Comparison of ENCODE assay signal across 8 mouse cellular contexts in the genomic region with DNA sequence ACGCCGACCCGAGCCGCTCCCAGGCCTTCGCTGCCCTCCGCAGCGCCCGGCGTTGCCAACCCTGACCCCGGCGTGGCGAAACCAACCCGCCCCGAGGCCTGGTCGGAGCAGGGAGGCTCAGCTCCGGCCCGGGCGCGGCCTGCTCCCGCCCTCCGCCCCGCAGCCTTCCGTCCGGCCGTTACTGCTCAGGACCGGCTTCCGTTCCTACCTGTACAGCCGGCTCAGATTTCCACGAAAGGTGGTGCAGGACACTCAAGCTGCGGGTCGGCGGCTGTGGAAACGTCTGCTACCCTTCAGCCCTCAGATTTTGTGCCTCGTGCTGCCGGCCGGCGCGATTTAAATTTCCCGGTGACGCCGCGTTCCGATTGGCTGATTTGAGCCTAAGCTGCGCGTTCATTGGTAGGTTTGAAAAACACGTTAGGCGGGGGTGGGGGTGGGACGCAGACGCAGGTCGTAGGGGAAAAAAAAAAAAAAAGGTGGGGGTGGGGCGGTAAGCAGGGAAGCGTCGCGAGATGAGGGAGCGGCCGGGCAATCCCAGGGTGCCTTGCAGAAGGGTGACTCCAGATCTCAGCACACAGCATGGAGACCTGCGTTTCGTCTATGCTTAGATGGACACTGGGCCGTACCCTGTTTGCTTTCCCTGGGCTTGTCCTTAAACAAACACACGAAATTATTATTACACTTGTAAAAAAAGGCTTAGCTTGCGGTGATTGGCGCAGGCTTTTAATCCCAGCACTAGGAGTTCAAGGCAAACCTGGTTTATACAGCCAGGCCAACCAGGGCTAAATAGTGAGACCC. TPM values are rescaled to one million over a fixed set of nuclear protein-coding genes. Genes with fewer than 3 reads are reported as not detected.
DNase-seq lines count a peak whose midpoint lies in the region; ATAC-seq and TF ChIP-seq lines count a peak whose summit lies in the region.

Kpna2 (minus strand) TSS at position 391 of the 798 bp plus-strand sequence.

- no peaks in the 10 kb centered on the region for H3K27me3 ChIP-seq in E14TG2a.4 (ENCODE audit: insufficient read depth, low read length)
- H3K27me3 ChIP-seq in forebrain, embryonic 13.5 days, result no peaks in the 10 kb centered on the region
- H3K27me3 ChIP-seq in liver, postnatal 0 days (ENCODE audit: insufficient read depth, low read length), result no peaks in the 10 kb centered on the region
- no peaks in the 10 kb centered on the region for H3K27me3 ChIP-seq in neural tube, embryonic 14.5 days (ENCODE audit: control insufficient read depth, insufficient read depth, low read length)

- peak within 1 kb of the TSS; percentile 81 for H3K27ac ChIP-seq in forebrain, embryonic 13.5 days
- peak within 1 kb of the TSS; percentile 87 for H3K27ac ChIP-seq in liver, postnatal 0 days (ENCODE audit: low read depth)
- H3K27ac ChIP-seq in neural tube, embryonic 14.5 days (ENCODE audit: low read depth, low read length), result peak within 1 kb of the TSS; percentile 76

- intact Hi-C loops in heart, postnatal 10 days (cut with DNase I), result loop anchor here (5.0 kb wide), 1 partner anchor 133 kb away; the partner anchor contains the start of gene Bptf

- TF ChIP-seq EP300 in liver, postnatal 0 days (IDR thresholded peaks at IDR 0.05; ENCODE audit: low read depth), result peak; percentile 61

- H3K4me3 ChIP-seq in E14TG2a.4 (replicated peaks; ENCODE audit: low read length), result peak within 1 kb of the TSS; percentile 99
- peak within 1 kb of the TSS; percentile 99 for H3K4me3 ChIP-seq in forebrain, embryonic 13.5 days
- peak within 1 kb of the TSS; percentile 84 for H3K4me3 ChIP-seq in liver, postnatal 0 days (ENCODE audit: low read depth, low read length)
- peak within 1 kb of the TSS; percentile 92 for H3K4me3 ChIP-seq in neural tube, embryonic 14.5 days (ENCODE audit: low read depth, low read length)

- peaks cover 47% of the 10 kb centered on the region for H3K4me1 ChIP-seq in E14TG2a.4 (replicated peaks; ENCODE audit: low read depth, low read length)
- peaks cover 42% of the 10 kb centered on the region for H3K4me1 ChIP-seq in forebrain, embryonic 13.5 days
- H3K4me1 ChIP-seq in liver, postnatal 0 days (ENCODE audit: insufficient read depth), result peaks cover 14% of the 10 kb centered on the region
- H3K4me1 ChIP-seq in neural tube, embryonic 14.5 days (ENCODE audit: control insufficient read depth, insufficient read depth, low read length), result 0 out of 2 replicates have a peak, but pooled peaks cover 6% of the 10 kb centered on the region

- under 1% methylated on average over 61 of the region's 62 CpGs for WGBS in forebrain, embryonic 13.5 days
- under 1% methylated on average over 62 of the region's 62 CpGs for WGBS in large intestine, adult 2 months
- WGBS in liver, postnatal 0 days (ENCODE audit: insufficient replicate concordance), result under 1% methylated on average over 59 of the region's 62 CpGs
- WGBS in neural tube, embryonic 14.5 days, result under 1% methylated on average over 59 of the region's 62 CpGs

- peak; percentile 93 for DNase-seq in c-Kit-positive CD71-positive TER-119-positive erythroid progenitor cells, embryonic 14.5 days (ENCODE audit: low spot score)
- DNase-seq in heart, postnatal 10 days, result peak; percentile 93 to 94
- peak; percentile 80 for DNase-seq in large intestine, adult 2 months (ENCODE audit: low read depth, low spot score)
- peak; percentile 94 for DNase-seq in liver, postnatal 0 days
- DNase-seq in testis, postnatal 10 days (ENCODE audit: low spot score), result peak; percentile 92

- peak within 1 kb of the TSS; percentile 72 for H3K4me2 ChIP-seq in forebrain, embryonic 13.5 days
- H3K4me2 ChIP-seq in liver, postnatal 0 days (ENCODE audit: low read depth, low read length), result peak within 1 kb of the TSS; percentile 72
- H3K4me2 ChIP-seq in neural tube, embryonic 14.5 days (ENCODE audit: low read depth, low read length), result peak within 1 kb of the TSS; percentile 74

- H3K36me3 ChIP-seq in E14TG2a.4 (ENCODE audit: insufficient read depth, low read length), result peaks cover 44% of the 10 kb centered on the region
- peaks cover 27% of the 10 kb centered on the region for H3K36me3 ChIP-seq in forebrain, embryonic 13.5 days (ENCODE audit: poor library complexity, severe bottlenecking)
- peaks cover 28% of the 10 kb centered on the region for H3K36me3 ChIP-seq in liver, postnatal 0 days (replicated peaks; ENCODE audit: insufficient read depth, low read length)
- peaks cover 11% of the 10 kb centered on the region for H3K36me3 ChIP-seq in neural tube, embryonic 14.5 days (ENCODE audit: control insufficient read depth, insufficient read depth, low read length)

- H3K9me3 ChIP-seq in E14TG2a.4 (ENCODE audit: low read length), result no peaks in the 10 kb centered on the region
- H3K9me3 ChIP-seq in forebrain, embryonic 13.5 days (replicated peaks), result no peaks in the 10 kb centered on the region
- H3K9me3 ChIP-seq in liver, postnatal 0 days (ENCODE audit: low read length), result no peaks in the 10 kb centered on the region
- no peaks in the 10 kb centered on the region for H3K9me3 ChIP-seq in neural tube, embryonic 14.5 days (ENCODE audit: control insufficient read depth, low read length)

- peak within 1 kb of the TSS; percentile 95 for H3K9ac ChIP-seq in forebrain, embryonic 13.5 days
- H3K9ac ChIP-seq in liver, postnatal 0 days (replicated peaks), result peak within 1 kb of the TSS; percentile 88
- peak within 1 kb of the TSS; percentile 68 for H3K9ac ChIP-seq in neural tube, embryonic 14.5 days (replicated peaks; ENCODE audit: low read depth, low read length)

- ATAC-seq in forebrain, embryonic 13.5 days, result peak; percentile 96
- peak; percentile 86 for ATAC-seq in liver, postnatal 0 days
- peak; percentile 94 for ATAC-seq in neural tube, embryonic 14.5 days (ENCODE audit: low read depth)

- TF ChIP-seq CTCF in E14TG2a.4 (conservative IDR thresholded peaks at IDR 0.05; ENCODE audit: low read length), result no peak
- TF ChIP-seq CTCF in liver, postnatal 0 days (IDR thresholded peaks at IDR 0.05; ENCODE audit: low read depth), result no peak

RNA-seq across cellular contexts. Expression of gene Kpna2, which starts in this region (rescaled TPM):
- polyA plus RNA-seq in forebrain, embryonic 13.5 days (2015; fragmentation: Nextera tagmentation; extraction: Ambion mirVana), result 481 and 506 TPM in 2 replicates
- total RNA-seq in heart, postnatal 10 days (2021), result 100 to 1,000 TPM; 104 to 112 TPM
- polyA plus RNA-seq in large intestine, adult 2 months (2012; rRNA removed), result 48.5 and 53.4 TPM in 2 replicates
- 115 and 128 TPM in 2 replicates for polyA plus RNA-seq in liver, postnatal 0 days (2015; fragmentation: Nextera tagmentation; extraction: Ambion mirVana)
- polyA plus RNA-seq in neural tube, embryonic 14.5 days (2014; fragmentation: Nextera tagmentation; extraction: Ambion mirVana), result 110 and 128 TPM in 2 replicates

Comparison
In these comparisons a context has a peak if more than half of its experiments do, and no peak if none do; other contexts are left out.
1. Peak in every context shown above with its lines: DNase-seq, ATAC-seq, H3K4me3 ChIP-seq and H3K27ac ChIP-seq.